Mouse (Mus musculus): ENCODE measurements at regions not wholly inside any gene's neighbourhood (a gene's known extent, or its start where the extent isn't known, plus 50 kb on each side); places are given as distances from the start of the nearest gene placed in this dataset.

DNA sequence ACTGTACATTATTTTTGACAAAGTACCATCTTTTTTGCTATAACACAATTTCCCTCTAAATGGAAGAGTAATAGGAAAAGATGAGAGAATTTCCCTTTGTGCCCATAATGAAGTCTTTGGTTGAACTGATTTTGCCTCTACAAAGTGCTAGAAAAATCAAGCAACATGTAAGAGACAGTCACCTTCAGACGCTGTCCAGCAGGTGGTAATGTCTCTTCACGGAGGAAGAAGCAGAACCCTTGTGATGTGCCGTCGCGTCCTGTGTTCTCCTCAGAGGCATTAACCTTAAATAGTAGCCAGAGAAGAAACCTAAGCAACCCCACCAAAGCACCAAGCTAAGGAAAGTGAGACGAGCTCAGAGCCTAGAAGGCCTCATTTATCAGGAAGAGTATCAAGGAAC lies 275.7 kb downstream of the Gm45692 start:
- TF ChIP-seq CTCF (IDR thresholded peaks at IDR 0.05; ENCODE audit: low read depth, low read length) (no peak), POLR2AphosphoS5 (IDR thresholded peaks at IDR 0.05; ENCODE audit: insufficient replicate concordance, low read depth, low read length) (no peak), GATA1 (IDR thresholded peaks at IDR 0.05; ENCODE audit: borderline replicate concordance, low read length) (no peak), TAL1 (conservative IDR thresholded peaks at IDR 0.05; ENCODE audit: low read depth, low read length) (no peak)
